Mouse (Mus musculus): ENCODE results near the gene Arv1. TPM values are rescaled to one million over a fixed set of nuclear protein-coding genes. Genes with fewer than 3 reads are reported as not detected.

Gene Arv1
- polyA plus RNA-seq, 2 experiments from 2014 or later: 19.8 to 21.9 TPM

DNA sequence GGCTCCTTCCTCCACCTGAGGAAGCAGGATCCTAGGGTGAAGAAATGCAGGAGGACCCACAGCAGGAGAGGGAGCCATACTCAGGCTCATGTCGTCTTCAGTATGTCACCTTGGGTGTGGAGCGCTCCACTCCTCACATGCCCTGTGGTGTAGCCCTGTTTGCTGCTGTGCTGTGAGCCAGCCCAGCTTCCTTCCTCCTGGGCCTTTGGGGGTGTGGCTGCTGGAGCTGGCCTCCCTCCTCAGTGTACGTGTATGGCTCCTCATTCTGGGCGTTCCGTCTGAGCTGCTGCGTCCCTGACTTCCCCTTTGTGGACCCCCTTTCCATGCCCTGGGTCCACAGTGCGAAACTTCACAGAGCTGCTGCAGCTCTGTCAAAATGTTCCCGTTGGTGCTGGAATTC is 10.9 kb downstream of the Arv1 start:
- ATAC-seq: no peak

DNA sequence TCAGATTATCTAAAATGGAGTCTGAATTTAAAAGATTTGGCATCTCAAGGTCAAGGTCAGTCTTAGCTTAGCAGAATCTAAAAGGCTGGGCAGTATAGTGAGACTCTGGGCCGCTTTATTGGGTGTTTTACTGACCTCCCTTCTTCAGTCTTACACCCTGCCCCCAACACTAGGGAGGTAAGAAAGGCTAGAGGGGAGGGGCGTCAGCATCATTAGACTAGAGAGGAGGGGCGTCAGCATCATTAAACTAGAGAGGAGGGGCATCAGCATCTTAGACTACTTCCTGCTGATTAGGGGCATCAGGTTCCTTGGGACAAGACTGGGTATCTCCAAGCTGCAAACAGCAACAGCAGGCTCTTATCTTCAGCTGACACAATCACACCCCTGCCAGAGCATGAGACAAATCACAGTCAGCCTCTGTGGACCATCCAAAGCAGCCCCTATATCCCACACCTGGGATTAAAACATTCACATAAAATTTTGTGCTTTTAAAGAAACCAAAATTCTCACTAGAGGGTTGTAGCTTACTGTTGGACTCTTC is 13.5 kb downstream of the Arv1 start:
- ATAC-seq: no peak

DNA sequence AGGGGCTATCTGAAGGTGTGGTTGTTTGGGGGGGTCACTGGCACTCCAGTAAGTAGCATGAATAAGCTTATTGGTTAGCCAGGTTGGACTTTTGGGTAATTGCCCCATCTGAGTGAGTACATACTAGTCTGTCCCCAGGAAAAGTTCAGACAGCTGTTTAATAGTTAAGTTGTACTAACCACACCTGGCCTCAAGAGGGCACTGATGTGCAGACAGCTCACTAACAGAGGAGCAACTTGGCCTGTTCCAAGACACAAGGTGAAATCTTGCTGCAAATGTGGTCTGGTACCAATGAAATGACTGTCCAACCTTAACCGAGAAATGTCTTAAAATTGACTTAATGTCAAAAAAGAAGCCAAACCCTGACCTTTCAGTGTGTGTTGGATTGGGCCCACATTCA is 17.3 kb downstream of the Arv1 start:
- peak; percentile 63 for ATAC-seq

DNA sequence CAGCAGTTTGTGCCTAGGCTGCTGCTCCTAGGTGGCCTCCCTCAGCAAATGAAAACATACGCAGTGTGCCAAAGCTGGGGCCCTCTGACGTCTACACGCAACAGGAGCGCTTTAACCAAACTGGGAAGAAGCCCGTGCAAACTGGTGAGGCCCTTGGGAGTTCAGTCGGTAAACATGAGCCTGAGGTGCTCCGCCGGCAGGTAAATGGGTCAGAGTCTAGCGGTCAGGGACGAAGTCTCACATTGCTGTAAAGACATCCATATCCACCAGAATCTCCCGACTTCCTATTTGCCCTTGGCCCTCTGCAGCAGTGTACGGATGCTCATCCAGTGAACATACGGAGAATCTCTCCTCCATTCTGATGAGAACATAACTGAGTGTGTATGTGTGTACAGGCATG is 24.7 kb downstream of the Arv1 start:
- ATAC-seq: no peak

DNA sequence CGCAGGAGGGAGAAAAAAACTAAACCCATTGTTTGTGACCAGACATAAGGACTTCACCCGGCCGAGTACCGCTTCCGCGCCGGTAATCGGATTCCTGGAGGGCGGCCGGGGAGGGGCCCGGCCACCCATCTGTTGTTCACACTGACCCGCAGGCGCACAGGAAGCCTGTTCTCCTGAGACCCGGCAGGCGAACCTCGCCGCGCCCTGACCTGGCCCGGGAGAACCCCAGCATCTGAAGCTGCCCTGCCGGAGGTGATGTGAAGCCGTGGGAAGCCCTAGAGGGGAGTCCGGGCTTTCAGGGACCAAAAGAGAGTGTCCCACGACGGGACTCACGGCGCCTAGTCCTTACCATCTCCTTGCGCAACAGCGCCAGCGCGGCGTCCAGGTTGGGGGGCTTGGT is 29.3 kb downstream of the Arv1 start:
- ATAC-seq: peak; percentile 14

DNA sequence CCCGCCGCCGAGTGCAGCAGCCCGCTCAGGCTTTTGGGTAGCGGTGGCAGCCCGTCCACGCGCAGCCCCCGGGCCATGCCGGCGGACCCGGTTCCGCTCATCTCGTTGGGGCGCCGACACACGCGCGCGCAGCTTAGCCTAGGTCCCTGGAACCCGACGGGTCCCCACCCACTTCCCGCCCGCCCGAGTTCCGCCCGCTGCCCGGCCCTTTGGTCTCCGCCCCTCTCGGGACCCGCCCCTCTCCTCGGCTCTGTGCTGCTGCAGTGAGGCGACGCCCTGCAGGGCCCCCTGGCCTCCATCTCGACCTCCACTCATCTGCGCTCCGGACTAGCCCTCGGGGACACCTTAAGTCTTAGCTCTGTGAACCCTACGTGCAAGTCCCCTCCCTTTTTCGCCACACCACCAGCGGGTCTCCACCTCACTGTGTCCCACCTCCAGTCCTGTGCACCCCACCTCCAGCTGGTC is 29.8 kb downstream of the Arv1 start, which contains the start of gene Fam89a:
TSS of gene Fam89a (minus strand) at position 124 of the 465 bp plus-strand sequence.
- ATAC-seq: peak; percentile 72

DNA sequence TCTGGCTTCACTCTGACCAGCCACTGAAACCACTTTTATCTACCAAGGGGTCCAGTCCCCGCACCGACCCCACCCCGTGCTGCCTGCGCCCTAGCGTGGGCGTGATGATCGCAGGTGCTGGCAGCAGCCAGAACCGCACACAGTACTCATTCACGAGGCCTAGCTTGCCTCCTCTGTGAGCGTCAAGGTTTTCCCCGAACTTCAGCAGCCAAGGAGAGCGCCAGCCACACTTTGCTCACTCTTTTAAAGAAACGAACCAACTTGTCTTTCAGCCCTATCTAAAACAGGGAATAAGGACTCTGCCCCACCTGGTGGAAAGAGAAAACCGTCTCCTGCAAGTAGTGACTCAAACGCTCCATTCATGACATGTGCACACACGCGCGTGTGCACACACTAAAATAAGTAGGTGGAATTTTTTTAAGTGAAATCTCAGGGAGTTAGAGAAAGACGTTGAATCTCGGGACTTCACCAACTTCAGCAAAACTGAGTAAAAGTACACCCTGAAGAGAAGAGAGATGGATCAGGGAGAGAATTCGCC is 30.5 kb downstream of the Arv1 start:
- no peak for ATAC-seq

DNA sequence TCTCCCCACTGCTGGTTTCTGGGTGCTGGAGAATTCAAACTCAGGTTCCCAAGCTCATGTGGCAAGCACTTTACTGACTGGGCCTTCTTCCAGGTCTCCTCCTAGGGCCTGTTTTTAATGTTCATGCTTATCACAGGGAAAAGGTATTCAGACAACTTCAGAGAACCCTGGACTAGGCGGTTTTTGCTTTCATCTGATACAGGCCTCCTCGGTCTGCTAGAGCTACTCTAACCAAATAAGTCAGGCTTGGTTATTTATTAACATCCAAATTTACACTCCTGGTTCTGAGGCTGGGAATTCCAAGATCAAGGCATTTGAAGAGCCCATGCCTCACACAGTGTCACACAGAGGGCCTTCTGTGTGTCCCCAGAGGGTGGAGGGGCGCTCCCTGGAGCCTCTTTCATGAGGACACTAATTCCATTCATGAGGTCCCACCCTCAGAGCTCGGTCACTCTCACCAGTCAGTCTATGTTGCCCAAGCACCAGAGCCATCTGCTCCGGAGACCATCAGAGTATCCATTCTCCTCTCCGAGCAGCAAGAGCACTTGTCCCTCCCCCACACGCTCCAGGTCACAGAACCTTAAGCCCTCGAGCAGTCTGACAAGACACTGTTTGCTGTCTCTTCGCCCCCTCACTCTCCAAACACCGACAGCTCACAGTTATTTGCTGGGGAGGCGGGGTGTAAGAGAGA is 32.3 kb downstream of the Arv1 start:
- no peak for ATAC-seq

DNA sequence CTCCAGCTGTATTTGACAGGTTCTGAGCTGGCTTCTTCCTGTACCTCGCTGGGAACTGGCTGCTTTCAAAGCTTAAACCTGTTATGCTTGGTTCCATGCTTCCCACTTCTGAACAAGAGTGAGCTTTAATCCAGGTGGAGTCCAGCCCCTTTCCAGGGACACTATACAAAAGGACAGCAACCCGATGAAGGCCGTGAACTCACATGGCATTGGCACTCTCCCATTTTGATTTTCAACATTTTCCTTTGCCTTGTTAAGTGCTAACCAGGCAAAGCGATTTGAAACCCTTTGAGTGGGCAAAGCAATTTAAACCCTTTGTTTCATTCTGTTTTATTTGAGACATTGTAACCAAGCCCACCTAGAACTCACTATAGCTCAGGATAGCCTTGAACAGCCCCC is 32.9 kb downstream of the Arv1 start:
- ATAC-seq: no peak

DNA sequence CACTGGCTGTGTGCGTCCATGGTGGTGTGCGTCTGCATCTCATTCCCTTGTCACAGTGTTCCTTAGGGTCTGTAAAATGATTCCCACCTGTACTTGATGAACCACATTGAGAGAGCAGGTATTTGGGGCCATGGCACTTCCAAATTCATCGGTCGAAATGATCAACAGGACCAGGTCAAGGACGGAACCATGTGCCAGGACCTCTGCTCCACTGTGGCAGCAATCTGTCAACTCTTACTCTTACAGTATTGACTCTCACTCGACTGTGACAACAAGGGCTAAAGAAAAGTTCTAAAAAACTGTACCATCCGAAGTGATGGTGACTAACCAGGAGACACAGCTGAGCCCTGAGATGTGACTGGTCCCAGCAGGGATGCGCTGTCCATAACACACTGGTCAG is 33.5 kb downstream of the Arv1 start:
- no peak for ATAC-seq

DNA sequence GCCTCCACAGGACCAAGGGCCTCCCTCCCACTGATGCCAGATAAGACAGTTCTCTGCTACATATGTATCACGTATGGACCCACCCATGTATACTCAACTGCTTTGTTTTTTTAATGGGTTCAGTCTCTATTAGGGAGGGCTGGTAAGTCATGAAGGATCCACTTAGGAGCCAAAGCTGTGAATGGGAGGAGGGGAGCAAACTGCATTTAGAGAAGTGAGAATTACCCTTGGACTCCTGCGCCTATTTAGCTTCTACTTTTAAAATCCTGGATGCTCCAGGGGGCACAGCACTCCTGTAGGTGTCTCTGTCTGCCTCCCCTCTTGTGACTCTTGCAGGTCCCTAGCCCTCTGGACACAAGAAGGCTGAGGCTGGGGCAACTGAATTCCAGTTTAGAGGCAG is 34.2 kb downstream of the Arv1 start:
- ATAC-seq: no peak

DNA sequence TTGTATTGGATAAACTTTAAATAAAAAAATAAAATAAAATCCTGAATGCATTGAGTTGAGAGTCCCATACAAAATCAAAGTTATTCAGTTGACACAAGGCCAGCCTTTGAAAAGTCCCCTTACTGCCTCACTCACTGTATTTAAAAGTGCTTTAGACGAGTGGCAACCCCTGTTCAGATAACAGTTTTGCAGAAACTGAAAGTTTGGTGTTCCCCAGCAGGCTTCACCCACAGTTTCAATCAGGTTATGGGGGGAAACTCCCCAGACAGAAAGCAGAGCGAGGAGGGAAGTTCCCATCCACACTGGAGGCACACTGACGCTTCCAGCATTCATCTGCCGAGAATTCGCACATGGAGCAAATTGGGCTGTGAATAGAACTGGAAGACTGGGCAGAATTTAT is 34.7 kb downstream of the Arv1 start:
- peak; percentile 77 for ATAC-seq

DNA sequence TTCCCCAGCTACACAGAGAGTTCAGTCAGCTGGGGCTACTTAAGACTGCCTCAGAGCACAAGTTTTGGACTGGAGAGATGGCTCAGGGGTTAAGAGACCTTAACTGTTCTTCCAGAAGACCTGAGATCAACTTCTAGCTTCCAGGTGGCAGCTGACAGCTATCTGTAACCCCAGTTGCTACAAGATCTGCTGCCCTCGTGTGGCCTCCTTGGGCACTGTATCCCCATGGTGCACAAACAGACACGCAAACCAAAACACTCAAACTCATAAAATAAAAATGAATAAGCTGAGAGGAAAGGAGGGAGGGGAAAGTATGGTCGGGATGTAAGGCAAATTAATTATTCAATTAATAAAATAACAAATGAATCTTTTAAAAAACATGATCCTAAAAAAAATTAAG is 36.6 kb downstream of the Arv1 start:
- ATAC-seq: peak; percentile 37

DNA sequence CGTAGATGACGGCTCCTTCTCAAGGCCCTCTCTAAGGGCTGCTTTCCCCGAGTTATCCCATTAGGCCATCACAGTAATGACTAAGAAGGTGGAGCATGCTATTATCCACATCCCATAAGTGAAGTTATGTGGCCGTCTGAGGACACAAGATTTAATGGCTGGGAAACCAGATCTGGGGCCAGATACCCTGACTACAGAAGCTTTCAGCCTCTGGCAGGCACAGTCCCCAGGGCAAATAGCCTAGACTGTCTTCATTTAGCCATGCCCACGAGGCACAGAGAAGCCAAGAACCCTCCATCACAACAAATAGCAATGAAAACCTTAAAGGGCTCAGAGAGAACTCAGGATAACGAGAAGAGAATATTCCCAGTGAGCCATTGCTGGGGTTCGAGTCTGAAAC is 41.1 kb downstream of the Arv1 start:
- no peak for ATAC-seq

DNA sequence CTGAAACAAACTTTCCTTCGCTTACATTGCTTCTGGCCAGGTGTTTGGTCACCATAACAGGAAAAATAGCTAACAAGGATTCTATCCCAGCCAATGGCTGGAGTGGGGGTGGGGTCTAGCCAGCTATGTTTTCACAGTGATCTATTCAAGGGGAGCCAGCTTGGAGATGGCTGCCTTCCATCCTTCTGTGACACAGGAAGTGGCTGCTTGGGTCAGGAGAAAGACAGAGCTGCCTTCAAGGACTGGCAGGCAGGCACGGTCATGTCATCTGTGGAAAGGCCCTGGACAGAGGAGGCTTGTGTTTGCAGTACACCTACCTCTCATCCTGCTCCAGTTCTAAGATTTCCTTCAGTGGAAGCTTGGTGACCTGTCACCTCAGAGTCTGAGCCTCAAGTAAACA is 50.5 kb downstream of the Arv1 start:
- ATAC-seq: no peak

DNA sequence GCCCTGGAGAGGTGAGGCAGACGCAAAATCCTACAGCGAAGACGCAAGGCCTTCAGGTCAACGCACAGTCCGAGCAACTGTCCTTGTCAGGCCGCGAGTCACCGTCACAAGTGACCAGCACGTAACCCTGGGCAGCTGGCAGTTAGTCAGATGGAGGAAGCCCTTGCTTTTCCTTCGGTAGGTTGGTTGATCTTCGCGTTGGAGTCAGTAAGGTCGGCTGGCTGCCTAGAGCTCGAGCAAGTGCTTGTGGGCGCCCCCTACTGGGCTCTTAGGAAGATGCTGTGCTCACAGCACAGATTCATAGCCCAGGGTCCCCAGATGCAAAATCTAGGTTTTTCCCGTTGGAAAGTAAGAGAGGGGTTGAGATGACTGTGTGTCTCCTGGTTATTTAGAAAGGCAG is 53.8 kb downstream of the Arv1 start:
- ATAC-seq: peak; percentile 36

DNA sequence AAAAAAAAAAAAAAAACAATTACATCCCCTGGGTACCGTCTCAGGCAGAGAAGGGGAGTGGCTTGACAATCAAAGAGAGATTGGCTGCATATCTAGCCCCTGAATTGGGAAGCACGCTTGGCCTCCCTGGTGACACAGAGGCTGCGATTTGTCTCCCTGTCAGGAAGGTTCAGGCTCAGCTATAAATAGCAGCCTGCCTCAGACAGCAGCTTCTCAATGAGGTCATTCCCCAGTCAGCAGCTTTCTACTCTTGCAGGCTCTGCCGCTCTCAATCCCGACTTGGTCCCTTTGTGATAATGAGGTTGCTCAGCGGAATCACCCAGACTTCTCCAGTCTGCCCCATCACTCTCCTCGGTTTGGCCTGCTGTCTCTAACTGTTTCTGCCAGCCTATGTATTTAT is 58.3 kb downstream of the Arv1 start:
- ATAC-seq: no peak

DNA sequence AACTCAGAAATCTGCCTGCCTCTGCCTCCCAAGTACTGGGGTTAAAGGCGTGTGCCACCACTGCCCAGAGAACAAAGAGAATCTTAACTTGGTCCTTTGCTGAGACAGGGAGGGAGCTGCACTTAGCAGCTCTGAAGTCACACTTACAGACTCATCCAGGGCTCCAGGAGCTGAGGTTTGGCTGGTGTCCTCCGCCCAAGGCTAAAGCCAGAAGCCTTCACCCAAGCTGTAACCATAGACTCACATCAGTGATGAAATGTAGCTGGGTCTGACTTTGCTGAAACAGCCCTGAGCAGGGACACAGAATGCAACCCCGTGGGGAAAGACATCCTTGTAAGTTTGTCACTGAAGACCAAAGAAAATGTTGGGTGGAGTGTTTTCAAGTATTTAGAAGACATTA is 60.5 kb downstream of the Arv1 start:
- no peak for ATAC-seq

DNA sequence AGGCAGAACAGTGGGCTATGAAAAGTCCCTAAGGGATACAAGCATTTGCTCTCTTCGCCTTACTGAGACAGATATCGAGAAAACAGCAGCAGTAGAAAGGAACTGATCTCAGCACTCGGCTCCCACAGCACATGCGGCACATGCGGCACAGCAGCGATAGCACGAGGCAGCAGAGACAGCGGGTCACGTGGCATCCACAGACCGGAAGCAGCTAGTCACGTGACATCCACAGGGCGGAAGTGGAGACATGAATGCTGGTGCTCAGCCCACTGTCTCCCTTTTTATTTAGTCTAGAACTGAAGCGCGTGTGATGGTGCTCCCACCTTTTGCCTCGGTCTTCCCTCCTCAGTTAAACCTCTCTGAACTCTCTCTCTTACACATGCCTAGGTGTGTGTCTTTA is 61.3 kb downstream of the Arv1 start:
- no peak for ATAC-seq

Other genes with a start within 250 kb of the Arv1 start
- gene Cog2, start 201.4 kb upstream of the Arv1 start, polyA plus RNA-seq (2017; shearing (Covaris generic)): 10 to 100 TPM; 38.3 to 44.1 TPM
- gene Agt, start 152.4 kb upstream of the Arv1 start, polyA plus RNA-seq (2017; shearing (Covaris generic)): not detected
- gene Capn9, start 146.0 kb upstream of the Arv1 start, polyA plus RNA-seq (2017; shearing (Covaris generic)): not detected
- gene 2310022B05Rik, start 58.8 kb upstream of the Arv1 start, polyA plus RNA-seq (2017; shearing (Covaris generic)): 1 to 10 TPM in 1 of 2 experiments, under 1 TPM in 1; 0.82 to 1.3 TPM
- 10 to 100 TPM; 31.1 to 42.0 TPM for gene Ttc13, start 156 bp upstream of the Arv1 start, polyA plus RNA-seq (2017; shearing (Covaris generic))
- gene Fam89a, start 29.7 kb downstream of the Arv1 start, polyA plus RNA-seq (2017; shearing (Covaris generic)): 1 to 10 TPM in 1 of 2 experiments, under 1 TPM in 1; 0.50 to 1.1 TPM
- not detected for gene Trim67, start 71.0 kb downstream of the Arv1 start, polyA plus RNA-seq (2017; shearing (Covaris generic))
- gene Gnpat, start 140.9 kb downstream of the Arv1 start, polyA plus RNA-seq (2017; shearing (Covaris generic)): 10 to 100 TPM; 36.5 TPM
- gene 2810004N23Rik, start 141.0 kb downstream of the Arv1 start, polyA plus RNA-seq (2017; shearing (Covaris generic)): 10 to 100 TPM; 28.2 to 28.7 TPM
- 1 to 10 TPM; 5.3 to 8.3 TPM for gene Exoc8, start 175.6 kb downstream of the Arv1 start, polyA plus RNA-seq (2017; shearing (Covaris generic))
- gene Sprtn, start 175.7 kb downstream of the Arv1 start, polyA plus RNA-seq (2017; shearing (Covaris generic)): 1 to 10 TPM; 6.6 to 8.4 TPM
- 10 to 100 TPM in 1 of 2 experiments, 1 to 10 TPM in 1; 9.3 to 12.4 TPM for gene Egln1, start 227.2 kb downstream of the Arv1 start, polyA plus RNA-seq (2017; shearing (Covaris generic))

Measured in activated CD4-positive, CD25-positive, alpha-beta regulatory T cell, adult 4 months (primary cell).